Mouse (Mus musculus) G1E (cell line): ENCODE measurements around the gene Gm9767. TPM values are rescaled to one million over a fixed set of nuclear protein-coding genes. Genes with fewer than 3 reads are reported as not detected.

ENCODE experiments used
- ATAC-seq: 2 replicates; pipeline ENCODE4 v1.8.0; 2016; ENCODE audit warnings: mild to moderate bottlenecking; ENCODE audit not compliant: insufficient number of reproducible peaks, poor library complexity, low FRiP score, severe bottlenecking; ENCODE audit errors: extremely low read depth
- DNase-seq: peaks from one replicate; pipeline ENCODE4 v3.0.0; 2012; ENCODE audit warnings: low spot score
- H3K27me3 ChIP-seq: 2 replicates; pipeline ENCODE4 v1.6.1; 2012; ENCODE audit warnings: mild to moderate bottlenecking, low read length, inconsistent platforms; ENCODE audit not compliant: insufficient read depth
- H3K36me3 ChIP-seq: replicated peaks from 2 replicates; pipeline ENCODE3; 2012; ENCODE audit warnings: mild to moderate bottlenecking, inconsistent platforms
- H3K4me1 ChIP-seq: 2 replicates; pipeline ENCODE4 v1.6.1; 2012; ENCODE audit warnings: low read depth, low read length, inconsistent platforms, mixed read lengths; ENCODE audit not compliant: insufficient read depth
- H3K4me3 ChIP-seq: 2 replicates; pipeline ENCODE4 v1.5.1; 2012; ENCODE audit warnings: low read depth, mild to moderate bottlenecking, inconsistent platforms, low read length, moderate library complexity, mixed read lengths
- H3K9me3 ChIP-seq: replicated peaks from 2 replicates; pipeline ENCODE4 v1.6.1; 2012; ENCODE audit warnings: inconsistent platforms
- CTCF ChIP-seq: IDR thresholded peaks from 2 replicates; pipeline ENCODE4 v1.5.1; 2012; ENCODE audit warnings: low read depth, low read length, inconsistent platforms, mixed read lengths
- GATA1 ChIP-seq: IDR thresholded peaks from 2 replicates; pipeline ENCODE4 v1.6.1; 2012; ENCODE audit warnings: borderline replicate concordance, low read length, inconsistent platforms, mixed read lengths
- GATA2 ChIP-seq: IDR thresholded peaks from 2 replicates; pipeline ENCODE4 v1.6.1; 2012; ENCODE audit warnings: low read depth, low read length, inconsistent platforms, borderline replicate concordance
- POLR2AphosphoS5 ChIP-seq: IDR thresholded peaks from 2 replicates; pipeline ENCODE4 v1.6.1; 2012; ENCODE audit warnings: low read depth, low read length, inconsistent platforms; ENCODE audit not compliant: insufficient replicate concordance
- TAL1 ChIP-seq: conservative IDR thresholded peaks from 2 replicates; pipeline ENCODE4 v1.6.1; 2012; ENCODE audit warnings: low read depth, low read length, inconsistent platforms, mixed read lengths
- polyA plus RNA-seq: library from polyadenylated mRNA; stranded (reverse); fragments of >175 nt; gene quantifications from 2 replicates; pipeline ENCODE4 v1.2.3, GENCODE M21; 2012
- total RNA-seq, 2 experiments: library from RNA; stranded (forward) in 1 of 2; stranded (reverse) in 1 of 2; fragments of 200-1000 nt in 1 of 2; fragments of >200 nt in 1 of 2; fragmentation: Nextera tagmentation in 1 of 2; gene quantifications; 2 replicates each; pipeline ENCODE4 v1.2.3; 2014 to 2017

The Gm9767 gene
- total RNA-seq (2014; fragmentation: Nextera tagmentation), result not detected in 2 replicates
- not detected in 2 replicates for total RNA-seq (2017)
- not detected in 2 replicates for polyA plus RNA-seq

- Histone ChIP-seq H3K9me3 (peaks cover 41% of the 10 kb centered on the region), H3K36me3 (no peaks in the 10 kb centered on the region), H3K4me1 (no peaks in the 10 kb centered on the region), H3K27me3 (no peaks in the 10 kb centered on the region), H3K4me3 (no peak within 1 kb of the TSS; the same call in 1 of the 2 replicates)
- DNase-seq (no peak), ATAC-seq (no peak)
- no peak for TF ChIP-seq GATA1
- no peak for TF ChIP-seq TAL1
- TF ChIP-seq GATA2, result no peak
- TF ChIP-seq POLR2AphosphoS5, result no peak
- TF ChIP-seq CTCF, result no peak
These were observed at the start of gene Gm9767 for GRCm38 (mm10) chr10:26077671-26078481. Gene Gm9767, plus strand, starts transcription at chr10:26078255.

- Histone ChIP-seq H3K9me3 (peaks cover 4% of the 10 kb centered on the region; the same call in 1 of the 2 replicates), H3K27me3 (no peaks in the 10 kb centered on the region), H3K4me3 (no peak overlapping the region), H3K36me3 (no peaks in the 10 kb centered on the region), H3K4me1 (no peaks in the 10 kb centered on the region)
- DNase-seq (no peak), ATAC-seq (no peak)
- TF ChIP-seq TAL1 (no peak), CTCF (no peak), GATA2 (no peak), POLR2AphosphoS5 (no peak), GATA1 (no peak)
These were observed 43.1 kb upstream of the Gm9767 start for GRCm38 (mm10) chr10:26034931-26035330.

DNA sequence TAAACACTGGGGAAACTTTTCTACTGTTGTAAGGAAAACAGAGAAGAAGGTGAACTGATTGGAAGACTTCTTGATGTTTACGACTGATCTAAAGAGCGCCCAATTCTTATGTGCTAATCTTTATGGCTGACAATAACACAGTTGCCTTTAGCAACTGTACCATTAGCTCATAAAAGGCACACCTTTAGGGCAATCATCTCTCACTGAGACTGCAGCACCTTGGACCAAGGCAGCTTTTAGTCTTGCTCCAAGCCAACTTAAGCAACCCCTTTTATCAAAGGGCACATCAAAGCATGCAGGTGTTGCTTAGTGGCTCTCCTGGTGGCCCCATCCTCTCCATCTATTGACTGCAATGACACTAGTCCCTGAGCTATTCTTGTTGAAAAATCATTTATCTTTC lies 26.9 kb upstream of the Gm9767 start:
- no peaks in the 10 kb centered on the region for H3K9me3 ChIP-seq
- no peak for DNase-seq
- no peak for ATAC-seq
- TF ChIP-seq TAL1 (no peak), GATA2 (no peak), POLR2AphosphoS5 (no peak), CTCF (no peak), GATA1 (no peak)
- H3K4me3 ChIP-seq, result no peak overlapping the region
- no peaks in the 10 kb centered on the region for H3K4me1 ChIP-seq
- no peaks in the 10 kb centered on the region for H3K36me3 ChIP-seq
- no peaks in the 10 kb centered on the region for H3K27me3 ChIP-seq

DNA sequence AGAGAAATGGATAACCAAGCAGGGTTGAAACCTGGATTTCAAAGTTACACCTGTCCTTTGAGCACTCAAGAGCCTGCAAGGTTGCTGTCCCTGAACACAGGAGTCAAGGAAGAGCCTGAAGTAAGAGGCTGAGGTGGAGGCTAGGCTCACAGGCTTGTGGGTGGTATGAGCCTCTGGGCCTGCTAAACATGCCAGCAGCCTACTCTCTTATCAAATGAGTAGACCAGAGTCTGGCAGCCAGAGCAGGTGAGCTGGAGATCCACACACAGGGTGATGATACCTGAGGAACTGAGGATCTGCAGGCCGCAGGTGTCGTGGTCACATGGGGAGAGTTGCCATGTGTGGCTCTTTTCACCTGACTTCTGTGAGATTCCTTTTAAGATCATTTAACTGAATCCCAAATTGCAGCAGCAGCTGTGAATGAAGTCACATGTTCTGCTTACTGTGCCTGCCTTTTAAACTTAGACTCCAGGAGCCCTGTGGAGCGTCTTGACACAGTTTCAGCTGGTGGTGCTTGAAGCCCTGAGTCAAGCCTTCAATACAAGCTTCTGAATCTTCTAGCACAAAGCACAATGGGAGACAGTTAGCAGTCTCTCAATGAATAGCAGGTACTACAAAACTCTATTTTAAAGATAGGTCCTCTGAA lies 18.3 kb upstream of the Gm9767 start:
- no peaks in the 10 kb centered on the region for H3K4me1 ChIP-seq
- no peak for TF ChIP-seq TAL1
- TF ChIP-seq GATA1, result no peak
- TF ChIP-seq GATA2, result no peak
- no peak for TF ChIP-seq CTCF
- TF ChIP-seq POLR2AphosphoS5, result no peak
- ATAC-seq (no peak), DNase-seq (no peak)
- H3K27me3 ChIP-seq, result no peaks in the 10 kb centered on the region
- no peak overlapping the region for H3K4me3 ChIP-seq
- no peaks in the 10 kb centered on the region for H3K36me3 ChIP-seq
- peaks cover 23% of the 10 kb centered on the region for H3K9me3 ChIP-seq

GRCm38 (mm10) chr10:26063071-26063470 lies 15.0 kb upstream of the Gm9767 start:
- H3K9me3 ChIP-seq, result peaks cover 16% of the 10 kb centered on the region
- no peaks in the 10 kb centered on the region for H3K4me1 ChIP-seq
- H3K36me3 ChIP-seq, result no peaks in the 10 kb centered on the region
- TF ChIP-seq TAL1 (no peak), GATA1 (no peak), CTCF (no peak), POLR2AphosphoS5 (no peak), GATA2 (no peak)
- H3K4me3 ChIP-seq, result no peak overlapping the region
- no peak for DNase-seq
- no peaks in the 10 kb centered on the region for H3K27me3 ChIP-seq
- ATAC-seq, result no peak

DNA sequence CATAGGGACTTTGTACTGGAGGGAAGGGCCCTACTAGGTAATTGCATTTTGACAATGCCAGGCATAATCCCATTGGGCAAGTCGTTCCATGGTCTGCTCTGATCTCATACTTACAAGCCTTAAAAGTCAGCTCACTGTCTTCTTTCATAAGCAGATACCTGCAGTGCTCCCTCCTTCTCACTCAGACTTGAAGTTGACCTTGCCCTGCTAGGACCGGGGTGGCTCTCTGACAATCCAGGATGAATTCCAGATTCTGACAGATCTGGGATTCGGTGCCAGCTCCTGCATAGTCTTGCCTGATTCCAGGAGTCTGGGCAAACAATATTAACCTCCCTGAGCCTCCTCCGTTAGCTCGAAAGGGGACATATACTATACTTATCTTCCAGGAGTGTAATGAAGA lies 6.1 kb upstream of the Gm9767 start:
- H3K36me3 ChIP-seq, result no peaks in the 10 kb centered on the region
- TF ChIP-seq GATA2 (no peak), POLR2AphosphoS5 (no peak), GATA1 (no peak), TAL1 (no peak), CTCF (no peak)
- no peaks in the 10 kb centered on the region for H3K27me3 ChIP-seq
- H3K4me1 ChIP-seq, result no peaks in the 10 kb centered on the region
- H3K4me3 ChIP-seq, result no peak overlapping the region
- no peak for DNase-seq
- no peak for ATAC-seq
- H3K9me3 ChIP-seq, result peaks cover 23% of the 10 kb centered on the region
